Mouse (Mus musculus): ENCODE measurements around the gene Adamts13.

GRCm38 (mm10) chr2:26964724-26965370 is 8.4 kb upstream of the Adamts13 start:
- TF ChIP-seq ZC3H11A (IDR thresholded peaks at IDR 0.05; ENCODE audit: borderline replicate concordance, low read depth, low read length) (no peak), MAFK (IDR thresholded peaks at IDR 0.05; ENCODE audit: insufficient read depth, low read depth, low read length) (no peak), CHD2 (IDR thresholded peaks at IDR 0.05; ENCODE audit: low read depth, low read length) (no peak), ZNF384 (IDR thresholded peaks at IDR 0.05; ENCODE audit: low read depth, low read length) (peak; percentile 65)

All from ES-E14 (cell line).